Mouse (Mus musculus) left cerebral cortex, postnatal 10 days (tissue): Measurements from ENCODE around the gene Stk10. TPM values are rescaled to one million over a fixed set of nuclear protein-coding genes. Genes with fewer than 3 reads are reported as not detected.

ENCODE experiments used
- DNase-seq, 2 experiments: peaks; one replicate each; pipeline ENCODE4 v3.0.0; 2021 to 2022; ENCODE audit warnings: low spot score in 2 of 2, mixed read lengths in 1 of 2; ENCODE audit errors: extremely low spot score in 1 of 2
- intact Hi-C: fragments of 180-260 bp; cut with DNase I; formaldehyde crosslinking; loops from one replicate; pipeline ENCODE4 v1.15.1; 2025
- total RNA-seq, 2 experiments: library from RNA; stranded (reverse); gene quantifications; 2 replicates each; pipeline ENCODE4 v1.2.3; 2021

Gene Stk10
- total RNA-seq, 2 experiments from 2014 or later, result 6.4 to 7.5 TPM

DNA sequence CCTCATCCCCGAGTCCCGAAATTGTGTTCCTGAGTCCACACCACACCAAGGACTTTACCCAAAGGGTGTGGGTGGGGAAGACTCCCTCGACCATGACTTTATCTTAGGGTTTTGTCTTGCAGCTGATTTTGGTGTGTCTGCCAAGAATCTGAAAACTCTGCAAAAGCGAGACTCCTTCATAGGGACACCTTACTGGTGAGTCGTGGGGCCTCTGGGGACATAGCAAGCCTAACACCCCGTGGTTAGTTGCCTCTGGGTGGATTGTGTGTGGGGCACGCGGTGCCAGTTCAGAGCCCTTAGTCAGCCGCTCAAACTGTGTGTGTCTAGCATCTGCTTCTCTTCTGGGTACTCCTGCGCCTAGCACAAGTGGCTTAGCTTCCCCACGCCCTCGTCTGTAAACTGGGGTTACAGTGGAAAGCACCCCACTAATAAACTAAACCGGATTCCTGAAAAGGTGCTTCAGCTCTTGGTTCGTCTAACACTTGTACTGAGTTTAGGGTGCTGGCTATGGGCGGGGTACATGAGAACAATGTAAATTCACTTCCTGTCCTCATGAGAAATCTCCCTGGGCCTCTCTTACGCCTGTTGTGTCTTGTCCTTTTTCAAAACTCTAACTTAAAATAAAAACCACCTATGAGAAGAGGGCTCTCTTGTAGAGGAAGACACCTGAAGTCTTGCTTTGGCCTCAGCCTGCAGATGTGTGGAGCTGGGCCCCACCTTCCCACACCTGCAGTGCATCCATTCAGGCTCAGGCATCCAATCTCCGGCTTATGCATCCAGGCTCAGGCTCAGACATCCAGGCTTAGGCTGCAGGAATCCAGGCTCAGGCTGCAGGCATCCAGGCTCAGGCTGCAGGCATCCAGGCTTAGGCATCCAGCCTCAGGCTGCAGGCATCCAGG is 54.3 kb downstream of the Stk10 start:
- intact Hi-C loops, result loop anchor here (2.0 to 5.0 kb wide), 3 partner anchors 55 to 240 kb away; partner anchors contain the start of genes Efcab9, Sh3pxd2b and Stk10
- no peak for DNase-seq

GRCm38 (mm10) chr11:32588090-32588891 is 55.2 kb downstream of the Stk10 start:
- intact Hi-C loops, result loop anchor here (2.0 to 5.0 kb wide), 3 partner anchors 56 to 241 kb away; partner anchors contain the start of genes Efcab9, Sh3pxd2b and Stk10
- DNase-seq, result peak; percentile 60 to 78

DNA sequence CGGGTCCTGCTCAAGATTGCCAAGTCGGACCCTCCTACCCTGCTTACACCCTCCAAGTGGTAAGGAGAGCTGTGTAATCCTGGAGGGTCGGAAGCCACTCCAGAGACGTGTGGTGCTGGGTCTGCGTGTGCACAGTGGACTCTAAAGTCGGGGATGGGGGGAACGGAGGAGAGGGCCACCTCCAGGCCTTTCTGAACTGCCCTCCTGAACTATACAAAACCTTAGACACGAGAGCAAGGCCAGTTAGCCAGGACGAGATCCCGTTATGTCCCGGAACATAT is 55.7 kb downstream of the Stk10 start:
- DNase-seq, result no peak
- intact Hi-C loops, result loop anchor here (2.0 to 5.0 kb wide), 3 partner anchors 57 to 242 kb away; partner anchors contain the start of genes Efcab9, Sh3pxd2b and Stk10

DNA sequence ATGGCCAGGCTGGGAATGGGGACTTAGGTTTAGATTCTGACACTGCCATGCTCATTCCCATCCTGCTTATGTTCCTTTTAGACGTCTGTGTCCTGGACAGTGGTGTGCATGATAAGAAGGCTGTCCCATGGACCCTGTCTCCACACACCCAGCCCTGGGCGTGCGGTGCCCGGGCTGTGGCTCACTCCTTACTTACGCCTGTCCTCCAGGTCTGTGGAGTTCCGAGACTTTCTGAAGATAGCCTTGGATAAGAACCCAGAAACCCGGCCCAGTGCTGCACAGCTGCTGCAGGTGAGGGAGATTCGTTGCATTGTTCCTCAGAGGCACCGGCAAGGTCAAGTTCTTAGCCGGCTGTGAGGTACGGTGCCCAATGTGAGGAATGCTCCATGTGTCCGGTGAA is 56.1 kb downstream of the Stk10 start:
- no peak for DNase-seq
- intact Hi-C loops, result loop anchor here (2.0 to 5.0 kb wide), 3 partner anchors 57 to 242 kb away; partner anchors contain the start of genes Efcab9, Sh3pxd2b and Stk10

DNA sequence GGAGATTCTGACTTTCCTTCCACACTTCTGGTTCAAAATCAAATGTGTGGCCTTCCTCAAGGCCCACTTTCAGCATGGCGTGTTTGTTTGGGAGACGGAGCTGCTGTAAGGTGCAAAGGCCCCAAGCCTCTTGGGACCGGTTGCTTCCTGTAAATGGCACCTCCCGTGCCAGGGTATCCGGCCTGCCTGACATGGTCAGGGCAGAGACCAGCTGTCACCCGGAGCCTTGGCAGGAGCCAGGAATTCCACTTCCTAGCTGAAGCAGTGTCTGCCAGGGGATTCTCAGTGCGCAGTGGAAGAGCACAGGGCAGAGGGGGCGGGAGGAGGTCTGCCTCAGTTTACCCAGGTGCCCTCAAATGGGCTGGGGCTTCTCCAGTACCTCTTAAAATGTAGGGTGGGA is 56.7 kb downstream of the Stk10 start:
- DNase-seq, result no peak
- intact Hi-C loops, result loop anchor here (2.0 to 5.0 kb wide), 3 partner anchors 57 to 242 kb away; partner anchors contain the start of genes Efcab9, Sh3pxd2b and Stk10

GRCm38 (mm10) chr11:32590205-32590604 is 57.1 kb downstream of the Stk10 start:
- intact Hi-C loops, result no loop called here
- no peak for DNase-seq

DNA sequence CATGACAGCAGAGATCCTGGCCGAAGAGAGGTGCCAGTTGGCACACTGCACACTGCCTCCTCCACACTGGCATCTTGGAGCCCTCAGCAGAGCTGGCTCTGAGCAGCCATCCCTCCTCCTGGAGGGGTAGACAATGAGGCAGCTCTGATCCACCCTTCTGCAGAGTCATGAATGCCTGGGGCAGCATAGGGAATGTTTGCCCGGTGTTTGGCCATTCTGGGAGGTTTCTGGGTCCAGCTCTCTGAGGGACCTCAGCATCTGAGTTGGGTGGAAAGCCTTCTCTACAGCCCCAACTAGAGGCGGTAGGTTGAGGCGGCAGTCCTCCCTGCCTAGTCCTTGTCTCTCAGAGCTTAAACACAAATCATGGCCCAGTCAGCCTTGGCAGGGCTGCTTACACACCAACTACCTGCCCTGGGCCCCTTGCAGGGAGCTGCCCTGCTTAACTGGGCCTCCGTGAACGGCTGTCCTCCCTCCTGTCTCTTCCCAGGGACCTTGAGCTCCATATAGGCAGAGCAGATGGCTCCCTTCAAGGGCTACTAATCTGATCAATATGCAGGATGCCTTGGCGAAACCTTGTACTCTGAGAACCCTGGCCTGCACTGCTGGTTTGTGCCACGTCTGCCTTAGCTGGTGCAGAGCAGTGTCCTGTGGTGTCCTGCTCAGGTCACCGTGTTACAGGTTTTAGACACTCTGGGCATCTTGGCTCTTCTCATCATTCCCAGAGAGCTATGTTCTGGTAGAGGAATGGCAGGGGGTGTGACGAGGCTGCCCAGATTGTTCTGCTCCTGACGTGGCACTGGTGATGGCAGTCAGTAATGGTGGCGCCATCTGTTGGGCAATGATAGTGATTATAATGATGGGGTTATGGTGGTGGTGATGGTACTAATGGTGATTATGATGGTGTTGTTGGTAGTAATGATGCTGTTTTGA is 59.1 kb downstream of the Stk10 start:
- no peak for DNase-seq
- intact Hi-C loops, result no loop called here

DNA sequence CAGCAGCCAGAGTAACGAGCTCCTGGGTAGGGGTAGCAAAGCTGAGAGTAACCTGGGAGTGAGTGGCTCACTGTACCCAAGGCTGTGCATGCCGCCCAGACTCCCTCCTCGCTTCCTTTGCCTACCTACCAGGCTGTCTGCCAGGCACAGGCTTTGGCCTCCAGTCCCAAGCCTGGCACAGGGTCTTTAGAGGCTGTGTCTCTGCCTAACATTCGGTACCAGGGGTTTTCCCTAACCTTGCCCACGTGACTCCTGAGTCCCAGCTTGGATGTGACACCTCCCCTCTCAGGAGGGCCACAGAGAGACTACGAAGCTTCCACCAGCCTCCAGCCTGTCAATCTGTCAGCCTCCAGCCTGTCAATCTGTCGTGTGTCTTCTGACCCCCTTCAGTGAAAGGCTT is 60.0 kb downstream of the Stk10 start:
- DNase-seq, result no peak
- intact Hi-C loops, result no loop called here

DNA sequence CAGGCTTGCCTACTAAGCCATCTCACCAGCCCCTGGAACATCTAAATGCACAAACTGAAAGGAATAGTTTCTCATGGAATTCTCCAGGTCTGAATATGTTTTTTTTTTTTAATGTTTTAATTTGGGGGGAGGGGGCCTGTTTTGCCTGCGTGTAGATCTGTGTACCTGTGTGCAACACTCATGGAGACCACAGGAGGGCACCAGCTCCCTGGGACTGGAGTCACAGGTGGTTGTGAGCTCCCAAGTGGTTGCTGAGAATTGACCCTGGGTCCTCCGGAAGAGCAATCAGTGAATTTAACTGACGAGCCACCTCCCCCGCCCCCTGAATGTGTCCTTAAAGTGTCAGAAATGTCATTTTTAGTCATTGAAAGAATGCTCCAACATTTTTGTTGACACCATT is 61.0 kb downstream of the Stk10 start:
- no peak for DNase-seq
- intact Hi-C loops, result no loop called here

- no peak for DNase-seq
- intact Hi-C loops, result no loop called here
These were observed 67.3 kb downstream of the Stk10 start for GRCm38 (mm10) chr11:32600371-32600770.

DNA sequence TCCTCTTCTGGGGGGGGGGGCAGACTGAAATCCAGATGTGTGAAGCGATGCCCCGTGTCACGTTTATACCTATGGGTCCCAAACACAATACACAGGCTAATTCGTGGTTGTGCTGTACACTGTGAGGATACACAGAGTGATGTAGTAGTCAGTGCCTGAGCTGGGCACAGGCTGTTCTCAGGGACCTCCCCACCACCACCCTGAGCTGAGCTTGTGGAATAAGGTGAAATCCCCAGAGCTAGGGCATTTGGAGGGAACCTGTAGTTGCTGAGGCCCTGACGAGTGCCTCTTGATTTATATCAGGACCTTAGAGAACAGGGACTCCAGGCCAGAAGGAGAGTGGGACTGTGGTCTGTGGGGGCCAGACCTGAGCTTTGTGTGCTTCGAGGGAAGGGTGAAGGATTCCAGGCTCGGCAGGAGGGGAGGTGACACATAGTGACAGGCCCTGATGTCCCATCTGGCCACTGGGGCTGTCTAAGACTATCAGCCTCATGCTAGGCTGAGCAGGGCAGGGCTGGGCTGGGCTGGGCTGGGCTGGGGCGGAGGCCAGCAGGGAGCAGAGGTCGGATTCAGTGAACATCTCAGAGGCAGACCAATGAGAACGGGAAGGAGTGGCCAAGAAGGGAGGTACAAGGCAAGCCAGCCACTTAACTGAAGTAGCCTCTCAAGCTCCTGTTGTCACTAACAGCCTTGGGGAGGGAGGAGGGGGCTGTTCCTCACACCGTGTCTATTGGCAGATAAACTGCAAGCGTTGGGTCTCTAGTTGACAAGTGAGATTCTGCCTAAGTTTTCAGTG is 68.6 kb downstream of the Stk10 start:
- DNase-seq, result no peak
- intact Hi-C loops, result no loop called here

GRCm38 (mm10) chr11:32604663-32605062 is 71.6 kb downstream of the Stk10 start:
- no peak for DNase-seq
- intact Hi-C loops, result no loop called here

- intact Hi-C loops, result no loop called here
- peak in 1 of 2 experiments; percentile 54 for DNase-seq
These were observed 72.2 kb downstream of the Stk10 start for GRCm38 (mm10) chr11:32605131-32605860.

DNA sequence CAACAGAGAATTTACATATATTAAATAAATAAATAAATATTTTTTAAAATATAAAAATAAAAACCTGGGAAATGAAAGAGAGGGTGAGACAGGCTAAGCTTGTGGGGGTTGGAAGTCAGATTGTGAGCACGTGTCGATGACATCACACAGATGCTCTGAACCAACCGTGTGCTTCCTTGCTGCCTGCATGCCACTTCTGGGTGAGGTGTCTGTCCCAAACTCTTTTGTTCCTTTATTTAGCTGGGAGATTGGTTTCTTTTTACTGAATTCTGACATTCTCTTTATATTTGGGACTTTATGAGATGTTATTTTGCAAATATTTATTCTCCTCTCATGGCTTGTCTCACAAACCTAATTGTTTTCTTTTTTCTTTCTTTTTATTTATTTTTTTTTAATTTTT is 72.8 kb downstream of the Stk10 start:
- intact Hi-C loops, result no loop called here
- DNase-seq, result no peak

GRCm38 (mm10) chr11:32607319-32607718 is 74.2 kb downstream of the Stk10 start:
- DNase-seq, result no peak
- intact Hi-C loops, result no loop called here

DNA sequence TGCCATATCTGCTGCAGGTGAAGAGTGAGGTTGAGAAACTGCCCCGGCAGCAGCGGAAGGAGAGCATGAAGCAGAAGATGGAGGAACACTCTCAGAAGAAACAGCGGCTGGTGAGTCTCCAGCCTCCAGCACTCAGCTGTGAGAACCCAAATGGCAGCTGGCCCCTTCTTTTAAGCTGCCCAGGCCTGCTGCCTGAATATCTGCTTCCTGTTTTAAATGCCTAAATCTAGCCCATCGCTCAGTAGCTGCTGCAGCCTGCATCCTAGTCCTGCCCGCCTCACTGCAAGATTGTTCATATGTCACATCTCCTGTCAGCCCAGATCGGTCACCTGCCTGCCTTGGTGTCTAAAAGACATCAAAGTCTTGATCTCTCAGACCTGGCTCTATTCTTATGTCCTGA is 77.5 kb downstream of the Stk10 start:
- no peak for DNase-seq
- intact Hi-C loops, result no loop called here

- intact Hi-C loops, result no loop called here
- no peak for DNase-seq
These were observed 79.2 kb downstream of the Stk10 start for GRCm38 (mm10) chr11:32612304-32612703.
